Mouse (Mus musculus) myocyte (in vitro differentiated cells): ENCODE measurements at regions not wholly inside any gene's neighbourhood (a gene's known extent, or its start where the extent isn't known, plus 50 kb on each side); places are given as distances from the start of the nearest gene placed in this dataset.

Experiments used
- H3K27me3 ChIP-seq: one replicate; pipeline ENCODE4 v1.6.1; 2011; ENCODE audit not compliant: control insufficient read depth, insufficient read depth, insufficient read length
- H3K36me3 ChIP-seq: one replicate; pipeline ENCODE4 v1.6.1; 2011; ENCODE audit not compliant: control insufficient read depth, insufficient read depth
- H3K4me2 ChIP-seq: one replicate; pipeline ENCODE4 v1.6.1; 2011; ENCODE audit warnings: low read depth, control low read depth
- H3K4me3 ChIP-seq: one replicate; pipeline ENCODE4 v1.5.1; 2011; ENCODE audit warnings: mild to moderate bottlenecking, control low read depth, moderate library complexity
- H3K79me2 ChIP-seq: one replicate; pipeline ENCODE4 v1.6.1; 2011; ENCODE audit not compliant: control insufficient read depth, insufficient read depth
- H3ac ChIP-seq: one replicate; pipeline ENCODE4 v1.6.1; 2011; ENCODE audit not compliant: control insufficient read depth, insufficient read length
- CEBPB ChIP-seq: IDR thresholded peaks from 2 replicates; pipeline ENCODE4 v1.6.1; 2011; ENCODE audit warnings: mild to moderate bottlenecking, moderate library complexity; ENCODE audit not compliant: poor library complexity, insufficient read depth, severe bottlenecking
- E2F4 ChIP-seq: IDR thresholded peaks from one replicate; pipeline ENCODE4 v1.6.1; 2011; ENCODE audit warnings: mild to moderate bottlenecking, control low read depth, moderate library complexity; ENCODE audit not compliant: insufficient read depth
- MAX ChIP-seq: IDR thresholded peaks from one replicate; pipeline ENCODE4 v1.6.1; 2011; ENCODE audit warnings: low read depth, mild to moderate bottlenecking, control low read depth
- MYOD1 ChIP-seq, 3 experiments: IDR thresholded peaks; one replicate each; pipeline ENCODE4 v1.6.1; 2011; ENCODE audit warnings: control low read depth in 2 of 3, low read depth in 2 of 3, mild to moderate bottlenecking in 2 of 3, moderate library complexity in 1 of 3; ENCODE audit not compliant: insufficient read length in 2 of 3, control insufficient read depth in 1 of 3
- MYOG ChIP-seq, 3 experiments: IDR thresholded peaks; one replicate each; pipeline ENCODE4 v1.6.1; 2011; ENCODE audit warnings: control low read depth in 2 of 3, low read depth in 2 of 3, mild to moderate bottlenecking in 2 of 3; ENCODE audit not compliant: insufficient read length in 2 of 3, control insufficient read depth in 1 of 3, insufficient read depth in 1 of 3
- POLR2A ChIP-seq: IDR thresholded peaks from one replicate; pipeline ENCODE4 v1.6.1; 2011; ENCODE audit warnings: low read depth, mild to moderate bottlenecking, control low read depth, moderate library complexity; ENCODE audit not compliant: insufficient read length
- POLR2AphosphoS2 ChIP-seq: IDR thresholded peaks from one replicate; pipeline ENCODE4 v1.6.1; 2011; ENCODE audit warnings: low read depth, control low read depth; ENCODE audit not compliant: insufficient read length
- REST ChIP-seq: IDR thresholded peaks from one replicate; pipeline ENCODE4 v1.6.1; 2011; ENCODE audit warnings: mild to moderate bottlenecking, control low read depth, moderate library complexity; ENCODE audit not compliant: insufficient read depth, insufficient read length
- SRF ChIP-seq: IDR thresholded peaks from one replicate; pipeline ENCODE4 v1.6.1; 2011; ENCODE audit warnings: low read depth; ENCODE audit not compliant: control insufficient read depth, insufficient read length
- TCF12 ChIP-seq: IDR thresholded peaks from one replicate; pipeline ENCODE4 v1.6.1; 2011; ENCODE audit warnings: mild to moderate bottlenecking, control low read depth; ENCODE audit not compliant: poor library complexity, insufficient read depth, severe bottlenecking
- TCF3 ChIP-seq: IDR thresholded peaks from one replicate; pipeline ENCODE4 v1.6.1; 2011; ENCODE audit warnings: low read depth, control low read depth; ENCODE audit not compliant: insufficient read length
- USF1 ChIP-seq: IDR thresholded peaks from one replicate; pipeline ENCODE4 v1.6.1; 2011; ENCODE audit warnings: low read depth, mild to moderate bottlenecking, control low read depth, moderate library complexity

GRCm38 (mm10) chr5:75401734-75402133 lies 173.0 kb upstream of the Kit start:
- H3K4me2 ChIP-seq = no peak overlapping the region
- H3K36me3 ChIP-seq = no peaks in the 10 kb centered on the region
- no peak overlapping the region for H3K4me3 ChIP-seq
- no peaks in the 10 kb centered on the region for H3K79me2 ChIP-seq
- TF ChIP-seq CEBPB (no peak), E2F4 (no peak), POLR2AphosphoS2 (no peak), POLR2A (no peak), TCF3 (no peak), SRF (no peak), USF1 (no peak), TCF12 (no peak), MYOG (IDR thresholded peaks at IDR 0.05; ENCODE audit: control insufficient read depth in 1 of 3, insufficient read depth in 1 of 3, insufficient read length in 2 of 3, low read depth in 2 of 3) (no peak), MYOD1 (IDR thresholded peaks at IDR 0.05; ENCODE audit: control insufficient read depth in 1 of 3, insufficient read length in 2 of 3, low read depth in 2 of 3) (no peak), REST (no peak)
- no peak overlapping the region for H3ac ChIP-seq
- H3K27me3 ChIP-seq = peaks cover 8% of the 10 kb centered on the region

GRCm38 (mm10) chr5:75402631-75403030 lies 172.1 kb upstream of the Kit start:
- Histone ChIP-seq H3K27me3 (peaks cover 8% of the 10 kb centered on the region), H3K4me2 (no peak overlapping the region), H3K36me3 (no peaks in the 10 kb centered on the region), H3K79me2 (no peaks in the 10 kb centered on the region), H3K4me3 (no peak overlapping the region), H3ac (no peak overlapping the region)
- no peak for TF ChIP-seq USF1
- TF ChIP-seq MYOD1 (IDR thresholded peaks at IDR 0.05; ENCODE audit: control insufficient read depth in 1 of 3, insufficient read length in 2 of 3, low read depth in 2 of 3) = no peak

- Histone ChIP-seq H3K4me3 (no peak overlapping the region), H3K36me3 (no peaks in the 10 kb centered on the region), H3K27me3 (peaks cover 8% of the 10 kb centered on the region), H3K79me2 (no peaks in the 10 kb centered on the region), H3K4me2 (no peak overlapping the region), H3ac (no peak overlapping the region)
- no peak for TF ChIP-seq SRF
- TF ChIP-seq POLR2A = no peak
- no peak for TF ChIP-seq REST
- TF ChIP-seq CEBPB = no peak
- TF ChIP-seq E2F4 = no peak
Measured at GRCm38 (mm10) chr5:75403531-75403930, 171.2 kb upstream of the Kit start.

- Histone ChIP-seq H3ac (no peak overlapping the region), H3K36me3 (no peaks in the 10 kb centered on the region), H3K4me3 (no peak overlapping the region), H3K4me2 (no peak overlapping the region), H3K79me2 (no peaks in the 10 kb centered on the region), H3K27me3 (peaks cover 8% of the 10 kb centered on the region)
- TF ChIP-seq SRF (no peak), MYOG (IDR thresholded peaks at IDR 0.05; ENCODE audit: control insufficient read depth in 1 of 3, insufficient read depth in 1 of 3, insufficient read length in 2 of 3, low read depth in 2 of 3) (no peak), E2F4 (no peak), TCF12 (no peak), POLR2AphosphoS2 (no peak), POLR2A (no peak), MYOD1 (IDR thresholded peaks at IDR 0.05; ENCODE audit: control insufficient read depth in 1 of 3, insufficient read length in 2 of 3, low read depth in 2 of 3) (no peak), CEBPB (no peak), TCF3 (no peak), USF1 (no peak), REST (no peak), MAX (no peak)
Measured at GRCm38 (mm10) chr5:75404601-75405285, 170.0 kb upstream of the Kit start.

- Histone ChIP-seq H3K79me2 (no peaks in the 10 kb centered on the region), H3K36me3 (no peaks in the 10 kb centered on the region), H3K27me3 (peaks cover 8% of the 10 kb centered on the region), H3ac (no peak overlapping the region), H3K4me2 (no peak overlapping the region), H3K4me3 (no peak overlapping the region)
- TF ChIP-seq MYOD1 (IDR thresholded peaks at IDR 0.05; ENCODE audit: control insufficient read depth in 1 of 3, insufficient read length in 2 of 3, low read depth in 2 of 3) = no peak
- no peak for TF ChIP-seq SRF
- TF ChIP-seq USF1 = no peak
- TF ChIP-seq REST = no peak
- TF ChIP-seq TCF3 = no peak
- TF ChIP-seq MAX = no peak
- no peak for TF ChIP-seq POLR2A
- TF ChIP-seq POLR2AphosphoS2 = no peak
- TF ChIP-seq MYOG (IDR thresholded peaks at IDR 0.05; ENCODE audit: control insufficient read depth in 1 of 3, insufficient read depth in 1 of 3, insufficient read length in 2 of 3, low read depth in 2 of 3) = no peak
- TF ChIP-seq CEBPB = no peak
- no peak for TF ChIP-seq TCF12
- TF ChIP-seq E2F4 = no peak
Measured at GRCm38 (mm10) chr5:75405496-75405895, 169.2 kb upstream of the Kit start.
